Mouse (Mus musculus) liver, embryonic 11.5 days (tissue): ENCODE results near the gene Tmem208. TPM values are rescaled to one million over a fixed set of nuclear protein-coding genes. Genes with fewer than 3 reads are reported as not detected.
A peak's percentile ranks its signal among the peaks of the same experiment; 100 is the strongest.

Experiments used
- ATAC-seq: fragments of 200-750 bp; cut with Nextera tagmentation; replicated peaks from 2 replicates; pipeline ENCODE4 v1.8.0; 2017; ENCODE audit warnings: moderate number of reproducible peaks, mild to moderate bottlenecking, moderate TSS enrichment, moderate library complexity; ENCODE audit not compliant: low FRiP score
- DNase-seq: peaks from one replicate; pipeline ENCODE4 v3.0.0-alpha.2; 2017; ENCODE audit warnings: low spot score
- H3K27ac ChIP-seq: fragments of 300-500 bp; sonication (generic); 2 replicates; pipeline ENCODE4 v1.5.1; 2014; ENCODE audit warnings: mild to moderate bottlenecking, low read depth, low read length, control low read depth
- H3K27me3 ChIP-seq: fragments of 300-500 bp; sonication (generic); replicated peaks from 2 replicates; pipeline ENCODE4 v1.6.1; 2014; ENCODE audit warnings: low read length, mixed read lengths; ENCODE audit not compliant: control insufficient read depth, insufficient read depth
- H3K36me3 ChIP-seq: fragments of 300-500 bp; sonication (generic); 2 replicates; pipeline ENCODE4 v1.6.1; 2014; ENCODE audit warnings: mild to moderate bottlenecking, low read length, moderate library complexity, mixed read lengths; ENCODE audit not compliant: control insufficient read depth, insufficient read depth
- H3K4me1 ChIP-seq: fragments of 300-500 bp; sonication (generic); replicated peaks from 2 replicates; pipeline ENCODE4 v1.6.1; 2014; ENCODE audit warnings: low read length, mixed read lengths; ENCODE audit not compliant: control insufficient read depth, insufficient read depth
- H3K4me2 ChIP-seq: fragments of 300-500 bp; sonication (generic); 2 replicates; pipeline ENCODE4 v1.6.1; 2014; ENCODE audit warnings: mild to moderate bottlenecking, control low read depth, moderate library complexity
- H3K4me3 ChIP-seq: fragments of 300-500 bp; sonication (generic); 2 replicates; pipeline ENCODE4 v1.5.1; 2014; ENCODE audit warnings: low read depth, low read length, control low read depth
- H3K9ac ChIP-seq: fragments of 300-500 bp; sonication (generic); 2 replicates; pipeline ENCODE4 v1.6.1; 2014; ENCODE audit warnings: low read depth, low read length, control low read depth
- H3K9me3 ChIP-seq: fragments of 300-500 bp; sonication (generic); 2 replicates; pipeline ENCODE4 v1.6.1; 2016; ENCODE audit warnings: low read length, inconsistent platforms, mixed read lengths; ENCODE audit not compliant: control insufficient read depth
- WGBS: fragments of 180-500 bp; shearing (Covaris S2); extraction: QIAGEN DNeasy Blood & Tissue Kit; methylation state at CpG from one replicate; pipeline ENCODE4 v1.1.7; 2014; 5-methylcytosine and 5-hydroxymethylcytosine counted together
- polyA plus RNA-seq: library from polyadenylated mRNA; unstranded; fragments of >200 nt; fragmentation: Nextera tagmentation; extraction: Ambion mirVana; gene quantifications from 2 replicates; pipeline ENCODE4 v1.2.1, GENCODE M21; 2014

Gene Tmem208
- polyA plus RNA-seq, 1 experiment from 2014 or later = 138 TPM

DNA sequence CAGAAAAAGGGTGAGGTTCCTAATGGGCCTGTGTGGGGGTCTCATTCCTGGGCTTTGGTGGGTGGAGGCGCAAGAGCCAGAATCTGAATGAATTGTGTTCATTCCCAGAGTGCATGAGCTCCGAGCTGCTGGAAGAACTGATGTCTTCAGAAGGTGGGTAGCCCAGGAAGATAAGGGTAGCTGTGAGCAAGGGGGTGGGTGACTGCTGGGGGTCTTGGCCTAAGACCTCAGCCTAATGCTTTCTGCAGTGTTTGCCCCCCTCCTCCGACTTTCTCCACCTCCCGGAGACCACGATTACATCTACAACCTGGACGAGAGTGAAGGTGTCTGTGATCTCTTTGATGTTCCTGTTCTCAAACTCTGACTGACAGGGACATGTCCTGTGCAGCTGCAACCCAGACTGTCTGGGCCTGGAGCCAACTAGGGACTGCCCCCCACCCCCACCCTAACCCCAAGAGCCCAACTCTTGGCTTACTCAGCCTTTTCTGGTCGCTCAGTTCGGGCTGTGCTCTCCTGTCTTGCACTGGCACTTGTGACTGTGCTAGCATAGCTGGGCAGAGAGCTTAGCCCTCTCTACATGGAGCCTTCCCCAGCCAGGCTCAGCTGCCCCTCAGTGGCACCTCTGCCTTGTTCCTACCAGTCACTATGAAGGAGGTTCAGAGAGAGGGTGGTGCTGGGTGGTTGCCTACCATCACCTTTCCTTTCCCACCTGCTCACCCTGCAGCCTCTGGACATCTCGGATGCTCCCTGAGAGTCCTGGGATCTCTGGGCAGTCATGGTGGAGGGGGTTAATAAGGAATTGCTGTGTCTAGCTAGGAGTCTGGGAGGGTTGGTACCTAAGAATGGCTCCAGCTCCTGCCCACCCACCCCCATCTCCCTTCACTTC lies 21.6 kb upstream of the Tmem208 start:
- DNase-seq = no peak
- no peaks in the 10 kb centered on the region for H3K27me3 ChIP-seq
- H3K9ac ChIP-seq = no peak overlapping the region
- peaks cover 47% of the 10 kb centered on the region for H3K4me1 ChIP-seq
- 0 out of 2 replicates have a peak overlapping the region, but pooled peaks have one; percentile 11 for H3K4me2 ChIP-seq
- peak; percentile 16 for ATAC-seq
- no peak overlapping the region for H3K4me3 ChIP-seq
- 76% methylated on average over 9 of the region's 9 CpGs for WGBS
- H3K27ac ChIP-seq = 0 out of 2 replicates have a peak overlapping the region, but pooled peaks have one; percentile 6
- H3K36me3 ChIP-seq = peaks cover 53% of the 10 kb centered on the region
- H3K9me3 ChIP-seq = no peaks in the 10 kb centered on the region

DNA sequence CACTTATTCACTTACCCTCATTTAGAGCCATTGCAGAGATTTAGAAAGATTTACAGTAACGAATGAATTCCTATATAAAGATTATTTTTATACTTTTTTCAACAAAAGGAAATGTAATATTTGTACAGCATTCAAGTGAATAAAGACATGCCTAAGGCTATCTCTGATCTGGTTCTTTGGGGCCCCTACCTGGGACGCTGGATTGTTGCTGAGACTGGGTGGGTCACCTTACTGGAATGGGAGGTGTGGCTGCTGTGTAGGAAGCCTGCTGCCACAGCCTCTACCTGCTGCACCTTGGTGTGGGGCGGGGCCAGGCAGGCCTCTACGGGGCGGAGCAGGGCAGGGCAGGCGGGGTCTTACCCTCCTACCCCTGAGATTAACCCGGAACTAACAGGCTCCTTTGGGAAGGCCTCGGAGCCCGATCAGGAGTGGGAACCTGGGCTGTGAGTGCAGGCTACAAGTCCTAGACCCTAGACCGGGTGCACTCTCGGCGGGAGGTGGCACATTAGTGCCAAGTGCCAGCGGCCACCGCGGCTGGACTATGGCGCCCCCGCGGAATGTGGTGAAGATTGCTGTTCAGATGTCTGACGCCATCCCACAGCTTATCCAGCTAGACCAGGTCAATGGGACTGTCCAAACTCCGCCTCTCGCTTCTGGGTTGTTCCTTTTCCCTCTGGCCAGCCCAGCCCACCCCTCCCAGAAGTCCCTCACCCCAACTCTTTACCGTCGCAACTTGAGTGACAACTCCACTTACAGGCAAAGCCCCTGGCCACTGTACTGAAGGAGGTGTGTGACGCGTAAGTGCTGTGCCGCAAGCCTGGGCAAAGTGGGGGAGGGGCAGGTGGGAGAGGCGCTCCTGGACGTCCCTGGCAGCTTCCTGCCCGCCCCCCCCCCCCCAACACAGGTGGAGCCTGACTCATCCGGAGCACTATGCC lies 20.7 kb upstream of the Tmem208 start, which contains the start of gene Elmo3:
Elmo3 (plus strand) TSS at position 391 of the 935 bp plus-strand sequence.
- H3K9me3 ChIP-seq = no peaks in the 10 kb centered on the region
- ATAC-seq (peak; percentile 69), DNase-seq (peak; percentile 72)
- WGBS = 14% methylated on average over 30 of the region's 30 CpGs
- H3K27me3 ChIP-seq = no peaks in the 10 kb centered on the region
- peaks cover 41% of the 10 kb centered on the region for H3K4me1 ChIP-seq
- peak within 1 kb of the TSS; percentile 43 for H3K27ac ChIP-seq
- peak within 1 kb of the TSS; percentile 66 for H3K4me2 ChIP-seq
- H3K4me3 ChIP-seq = peak within 1 kb of the TSS; percentile 37
- peak within 1 kb of the TSS; percentile 53 for H3K9ac ChIP-seq
- H3K36me3 ChIP-seq = peaks cover 48% of the 10 kb centered on the region

DNA sequence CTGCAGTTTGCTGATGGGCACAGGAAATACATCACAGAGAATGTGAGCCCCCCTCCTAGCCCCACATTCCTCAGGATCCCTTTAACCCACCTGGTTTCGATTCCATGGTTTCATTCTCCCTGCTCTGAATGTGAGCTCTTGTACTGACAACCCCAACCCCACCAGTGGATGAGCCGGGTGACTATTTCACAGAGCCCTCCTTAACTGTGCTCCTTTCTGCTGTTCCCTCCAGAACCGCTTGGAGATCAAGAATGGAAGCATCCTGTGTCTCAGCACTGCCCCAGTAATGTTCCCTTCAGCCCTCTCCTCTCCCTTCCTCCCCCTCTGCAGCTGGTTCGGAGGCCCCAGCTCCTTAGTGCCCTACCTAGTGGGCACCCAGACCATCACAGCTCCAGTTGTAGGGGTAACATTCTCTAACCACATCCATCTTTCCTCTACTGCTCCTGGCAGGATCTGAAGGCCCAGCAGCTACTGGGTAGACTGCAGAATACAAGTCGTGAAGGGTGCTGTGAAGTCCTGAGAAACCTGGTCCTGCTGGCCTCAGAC lies 19.9 kb upstream of the Tmem208 start:
- Histone ChIP-seq H3K9ac (no peak overlapping the region; the same call in 1 of the 2 replicates), H3K36me3 (peaks cover 47% of the 10 kb centered on the region), H3K4me3 (peak overlapping the region; percentile 37), H3K9me3 (no peaks in the 10 kb centered on the region), H3K4me1 (peaks cover 35% of the 10 kb centered on the region), H3K27me3 (no peaks in the 10 kb centered on the region), H3K4me2 (peak overlapping the region; percentile 66), H3K27ac (peak overlapping the region; percentile 26; the same call in 1 of the 2 replicates)
- DNase-seq (no peak), ATAC-seq (no peak)
- 74% methylated on average over 5 of the region's 5 CpGs for WGBS

GRCm38 (mm10) chr8:105307670-105308069 lies 18.5 kb upstream of the Tmem208 start:
- peaks cover 35% of the 10 kb centered on the region for H3K4me1 ChIP-seq
- 94% methylated on average over 13 of the region's 13 CpGs for WGBS
- ATAC-seq (no peak), DNase-seq (no peak)
- no peak overlapping the region for H3K9ac ChIP-seq
- no peak overlapping the region for H3K27ac ChIP-seq
- peaks cover 36% of the 10 kb centered on the region for H3K36me3 ChIP-seq
- no peaks in the 10 kb centered on the region for H3K9me3 ChIP-seq
- no peaks in the 10 kb centered on the region for H3K27me3 ChIP-seq
- H3K4me3 ChIP-seq = no peak overlapping the region
- no peak overlapping the region for H3K4me2 ChIP-seq

DNA sequence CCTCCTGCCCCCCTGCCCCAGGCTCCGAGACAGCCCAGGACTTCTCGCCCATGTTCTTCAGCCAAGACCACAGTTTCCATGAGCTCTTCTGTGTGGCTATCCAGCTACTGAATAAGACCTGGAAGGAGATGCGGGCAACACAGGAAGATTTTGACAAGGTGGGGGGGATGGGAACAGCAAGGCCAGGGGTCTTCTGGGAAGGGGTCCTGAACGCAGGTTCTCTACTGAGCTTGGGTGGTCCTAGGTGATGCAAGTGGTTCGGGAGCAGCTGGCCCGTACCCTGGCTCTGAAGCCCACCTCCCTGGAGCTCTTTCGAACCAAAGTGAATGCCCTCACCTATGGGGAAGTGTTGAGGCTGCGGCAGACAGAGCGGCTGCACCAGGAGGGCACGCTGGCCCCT lies 17.7 kb upstream of the Tmem208 start:
- ATAC-seq (no peak), DNase-seq (no peak)
- no peak overlapping the region for H3K4me2 ChIP-seq
- WGBS = 91% methylated on average over 10 of the region's 10 CpGs
- no peak overlapping the region for H3K9ac ChIP-seq
- peaks cover 36% of the 10 kb centered on the region for H3K36me3 ChIP-seq
- H3K4me3 ChIP-seq = no peak overlapping the region
- H3K4me1 ChIP-seq = peaks cover 39% of the 10 kb centered on the region
- no peaks in the 10 kb centered on the region for H3K9me3 ChIP-seq
- H3K27me3 ChIP-seq = no peaks in the 10 kb centered on the region
- no peak overlapping the region for H3K27ac ChIP-seq

- no peak overlapping the region for H3K9ac ChIP-seq
- 80% methylated on average over 15 of the region's 15 CpGs for WGBS
- H3K4me2 ChIP-seq = no peak overlapping the region
- no peak overlapping the region for H3K4me3 ChIP-seq
- ATAC-seq (no peak), DNase-seq (no peak)
- no peaks in the 10 kb centered on the region for H3K9me3 ChIP-seq
- H3K36me3 ChIP-seq = peaks cover 33% of the 10 kb centered on the region
- no peak overlapping the region for H3K27ac ChIP-seq
- H3K4me1 ChIP-seq = peaks cover 43% of the 10 kb centered on the region
- H3K27me3 ChIP-seq = no peaks in the 10 kb centered on the region
Measured at GRCm38 (mm10) chr8:105309142-105309847, 16.9 kb upstream of the Tmem208 start.

GRCm38 (mm10) chr8:105310118-105310517 lies 16.0 kb upstream of the Tmem208 start:
- peaks cover 38% of the 10 kb centered on the region for H3K4me1 ChIP-seq
- no peak overlapping the region for H3K9ac ChIP-seq
- no peaks in the 10 kb centered on the region for H3K9me3 ChIP-seq
- H3K4me3 ChIP-seq = no peak overlapping the region
- DNase-seq (no peak), ATAC-seq (no peak)
- no peaks in the 10 kb centered on the region for H3K27me3 ChIP-seq
- WGBS = 86% methylated on average over 8 of the region's 8 CpGs
- H3K4me2 ChIP-seq = no peak overlapping the region
- H3K27ac ChIP-seq = no peak overlapping the region
- H3K36me3 ChIP-seq = peaks cover 35% of the 10 kb centered on the region

- Histone ChIP-seq H3K4me3 (no peak overlapping the region), H3K9ac (no peak overlapping the region), H3K36me3 (peaks cover 40% of the 10 kb centered on the region), H3K4me2 (no peak overlapping the region), H3K27ac (peak overlapping the region; percentile 55; the same call in 1 of the 2 replicates), H3K27me3 (no peaks in the 10 kb centered on the region), H3K9me3 (no peaks in the 10 kb centered on the region), H3K4me1 (peaks cover 29% of the 10 kb centered on the region)
- DNase-seq (no peak), ATAC-seq (peak; percentile 63)
- 54% methylated on average over 1 of the region's 1 CpGs for WGBS
Measured at GRCm38 (mm10) chr8:105311718-105312117, 14.4 kb upstream of the Tmem208 start.
